30 mouse cellular contexts compared by ENCODE assay signal in the genomic region with DNA sequence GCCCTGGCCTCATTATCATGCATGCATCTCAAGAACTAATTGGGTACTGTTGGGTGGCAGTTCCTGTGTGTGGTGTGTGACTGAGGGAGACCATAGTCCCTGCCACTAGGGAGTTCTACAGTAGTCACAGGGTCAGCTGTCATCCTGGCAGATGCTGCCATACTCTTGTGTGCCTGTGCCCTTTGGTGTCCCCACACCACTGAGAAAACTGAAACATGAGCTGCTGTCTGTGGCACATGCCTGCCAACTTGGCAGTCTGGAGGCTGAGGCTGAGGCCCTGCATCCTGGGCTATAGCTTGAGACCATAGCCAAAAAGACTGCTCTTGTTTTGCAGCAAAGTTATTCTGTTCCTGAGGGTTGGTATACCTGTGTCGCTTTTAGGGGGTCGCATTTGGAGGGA. TPM values are rescaled to one million over a fixed set of nuclear protein-coding genes. Genes with fewer than 3 reads are reported as not detected.
DNase-seq lines count a peak whose midpoint lies in the region; ATAC-seq and TF ChIP-seq lines count a peak whose summit lies in the region.
"Had no signal": no experiment of that assay in that cellular context is flagged by ENCODE, and none has a peak within 500 bp of the region (broad histone marks: within the 10 kb centered on the region; RNA-seq: fewer than 3 reads in every experiment).

No protein-coding gene starts in this region.

- 95% methylated on average over 2 of the region's 2 CpGs for WGBS in hindbrain, embryonic 13.5 days

- no peaks in the 10 kb centered on the region for H3K9me3 ChIP-seq in hindbrain, embryonic 13.5 days

- H3K9ac ChIP-seq in hindbrain, embryonic 13.5 days, result no peak overlapping the region
- H3K9ac ChIP-seq: embryonic facial prominence, embryonic 12.5 days; embryonic facial prominence, embryonic 15.5 days; forebrain, postnatal 0 days; heart, embryonic 12.5 days; heart, embryonic 15.5 days; hindbrain, embryonic 14.5 days had no signal

- no peaks in the 10 kb centered on the region for H3K27me3 ChIP-seq in hindbrain, embryonic 13.5 days
- H3K27me3 ChIP-seq: CH12.LX; embryonic facial prominence, embryonic 12.5 days; embryonic facial prominence, embryonic 15.5 days; heart, embryonic 12.5 days; heart, embryonic 15.5 days; Patski had no signal

- no peak overlapping the region for H3K4me2 ChIP-seq in hindbrain, embryonic 13.5 days
- H3K4me2 ChIP-seq: embryonic facial prominence, embryonic 12.5 days; embryonic facial prominence, embryonic 15.5 days; heart, embryonic 12.5 days; heart, embryonic 15.5 days; hindbrain, embryonic 14.5 days had no signal

- no peak for ATAC-seq in hindbrain, embryonic 13.5 days (ENCODE audit: low FRiP score)
- ATAC-seq: forebrain, embryonic 14.5 days; forebrain, postnatal 0 days; hindbrain, postnatal 0 days; inflammation-experienced regulatory T-cells, adult 6 months; intestine, embryonic 16.5 days; Patski had no signal

- intact Hi-C loops in gastrocnemius, adult 2 months (cut with DNase I), result no loop called here
- intact Hi-C loops in left cerebral cortex, adult 2 months (cut with DNase I), result no loop called here

- no peaks in the 10 kb centered on the region for H3K4me1 ChIP-seq in hindbrain, embryonic 13.5 days (replicated peaks)
- H3K4me1 ChIP-seq: embryonic facial prominence, embryonic 12.5 days; embryonic facial prominence, embryonic 15.5 days; heart, embryonic 12.5 days; heart, embryonic 15.5 days; hindbrain, embryonic 10.5 days had no signal

- no peak; the same call in 1 of the 2 replicates for TF ChIP-seq CTCF in gastrocnemius, adult 2 months (IDR thresholded peaks at IDR 0.05)
- TF ChIP-seq CTCF in left cerebral cortex, adult 2 months (IDR thresholded peaks at IDR 0.05), result no peak

- H3K4me3 ChIP-seq in gastrocnemius, adult 2 months, result no peak overlapping the region
- no peak overlapping the region for H3K4me3 ChIP-seq in hindbrain, embryonic 13.5 days
- no peak overlapping the region for H3K4me3 ChIP-seq in left cerebral cortex, adult 2 months
- H3K4me3 ChIP-seq: embryonic facial prominence, embryonic 12.5 days; embryonic facial prominence, embryonic 15.5 days; heart, embryonic 12.5 days; heart, embryonic 15.5 days; hindbrain, embryonic 10.5 days had no signal

- H3K36me3 ChIP-seq in hindbrain, embryonic 13.5 days, result peaks cover 96% of the 10 kb centered on the region

- peak; percentile 88 for DNase-seq in gastrocnemius, adult 2 months
- DNase-seq in gastrocnemius, postnatal 10 days, result no peak
- peak; percentile 59 to 80 for DNase-seq in gastrocnemius, adult 8-10 months (ENCODE audit: low spot score in 2 of 2)
- peak; percentile 74 for DNase-seq in gastrocnemius, postnatal 25 days
- no peak for DNase-seq in left cerebral cortex, adult 2 months (ENCODE audit: extremely low spot score in 1 of 2, low spot score in 2 of 2)
- DNase-seq: adrenal gland, adult 2 months; adrenal gland, postnatal 14 days; B cell, adult 2 months; cerebellum, adult 11 months; cerebellum, adult 2 months; cerebellum, adult 9-11 months; cerebellum, postnatal 25 days; forebrain, postnatal 0 days; heart, postnatal 10 days; heart, postnatal 36 days; kidney, adult 18-20 months had no signal

- peak overlapping the region; percentile 84 for H3K27ac ChIP-seq in gastrocnemius, adult 2 months
- H3K27ac ChIP-seq in hindbrain, embryonic 13.5 days, result no peak overlapping the region
- no peak overlapping the region for H3K27ac ChIP-seq in left cerebral cortex, adult 2 months
- H3K27ac ChIP-seq: embryonic facial prominence, embryonic 12.5 days; embryonic facial prominence, embryonic 15.5 days; heart, embryonic 15.5 days; hindbrain, embryonic 10.5 days; hindbrain, embryonic 14.5 days; hindbrain, postnatal 0 days had no signal

RNA-seq across cellular contexts. Expression of a gene that starts 9.0 kb away (rescaled TPM):
- total RNA-seq in gastrocnemius, adult 2 months (2021), result 10 to 100 TPM; 39.6 to 44.3 TPM
- 10 to 100 TPM; 43.3 to 56.1 TPM for total RNA-seq in gastrocnemius, postnatal 10 days (2021)
- total RNA-seq in gastrocnemius, adult 8-10 months (2022), result 10 to 100 TPM; 36.6 to 45.2 (median 38.1) TPM
- total RNA-seq in gastrocnemius, postnatal 25 days (2021), result 10 to 100 TPM; 35.3 to 36.0 TPM
- 57.5 and 63.2 TPM in 2 replicates for polyA plus RNA-seq in hindbrain, embryonic 13.5 days (2015; fragmentation: Nextera tagmentation; extraction: Ambion mirVana)
- 10 to 100 TPM; 47.2 to 50.9 TPM for total RNA-seq in left cerebral cortex, adult 2 months (2021)

RNA-seq across cellular contexts. Expression of a gene that starts 22.3 kb away (rescaled TPM):
- 1 to 10 TPM in 1 of 2 experiments, under 1 TPM in 1; 0.79 to 1.4 TPM for total RNA-seq in gastrocnemius, adult 2 months (2021)
- total RNA-seq in gastrocnemius, postnatal 10 days (2021), result 1 to 10 TPM in 1 of 2 experiments, under 1 TPM in 1; 0.40 to 3.3 TPM
- total RNA-seq in gastrocnemius, adult 8-10 months (2022), result under 1 TPM; 0.27 to 0.63 (median 0.40) TPM
- total RNA-seq in gastrocnemius, postnatal 25 days (2021), result under 1 TPM; 0.29 to 0.38 TPM
- 6.9 and 8.2 TPM in 2 replicates for polyA plus RNA-seq in hindbrain, embryonic 13.5 days (2015; fragmentation: Nextera tagmentation; extraction: Ambion mirVana)
- 1 to 10 TPM; 3.1 to 4.0 TPM for total RNA-seq in left cerebral cortex, adult 2 months (2021)

RNA-seq across cellular contexts. Expression of a gene that starts 27.8 kb away (rescaled TPM):
- 10 to 100 TPM; 19.3 to 28.6 TPM for total RNA-seq in gastrocnemius, adult 2 months (2021)
- 10 to 100 TPM; 49.3 to 54.5 TPM for total RNA-seq in gastrocnemius, postnatal 10 days (2021)
- total RNA-seq in gastrocnemius, adult 8-10 months (2022), result 10 to 100 TPM; 19.3 to 22.8 (median 21.2) TPM
- total RNA-seq in gastrocnemius, postnatal 25 days (2021), result 10 to 100 TPM; 26.3 to 26.9 TPM
- polyA plus RNA-seq in hindbrain, embryonic 13.5 days (2015; fragmentation: Nextera tagmentation; extraction: Ambion mirVana), result 197 and 204 TPM in 2 replicates
- total RNA-seq in left cerebral cortex, adult 2 months (2021), result 10 to 100 TPM; 29.1 to 33.0 TPM

RNA-seq across cellular contexts. Expression of a gene that starts 51.1 kb away (rescaled TPM):
- 100 to 1,000 TPM in 1 of 2 experiments, 10 to 100 TPM in 1; 57.2 to 116 TPM for total RNA-seq in gastrocnemius, adult 2 months (2021)
- total RNA-seq in gastrocnemius, postnatal 10 days (2021), result 10 to 100 TPM; 39.7 to 41.1 TPM
- 10 to 100 TPM; 70.7 to 88.1 (median 80.5) TPM for total RNA-seq in gastrocnemius, adult 8-10 months (2022)
- total RNA-seq in gastrocnemius, postnatal 25 days (2021), result 10 to 100 TPM; 62.6 to 62.9 TPM
- polyA plus RNA-seq in hindbrain, embryonic 13.5 days (2015; fragmentation: Nextera tagmentation; extraction: Ambion mirVana), result 78.5 and 81.9 TPM in 2 replicates
- 100 to 1,000 TPM; 108 to 109 TPM for total RNA-seq in left cerebral cortex, adult 2 months (2021)
- polyA plus RNA-seq: G1E had no signal

RNA-seq across cellular contexts. Expression of a gene that starts 51.8 kb away (rescaled TPM):
- not detected for total RNA-seq in gastrocnemius, adult 2 months (2021)
- under 1 TPM; 0.38 to 0.45 TPM for total RNA-seq in gastrocnemius, postnatal 10 days (2021)
- under 1 TPM in 3 of 4 experiments, not detected in 1; 0.10 to 0.21 (median 0.20) TPM for total RNA-seq in gastrocnemius, adult 8-10 months (2022)
- under 1 TPM in 1 of 2 experiments, not detected in 1; 0.29 TPM for total RNA-seq in gastrocnemius, postnatal 25 days (2021)
- 18.0 and 18.9 TPM in 2 replicates for polyA plus RNA-seq in hindbrain, embryonic 13.5 days (2015; fragmentation: Nextera tagmentation; extraction: Ambion mirVana)
- total RNA-seq in left cerebral cortex, adult 2 months (2021), result 100 to 1,000 TPM; 313 to 351 TPM

Comparison
In these comparisons a context has a peak if more than half of its experiments do, and no peak if none do; other contexts are left out.
1. DNase-seq: peak in gastrocnemius, adult 2 months (single experiment), gastrocnemius, adult 8-10 months (2 of 2) and gastrocnemius, postnatal 25 days (single experiment); none in gastrocnemius, postnatal 10 days (single experiment) and left cerebral cortex, adult 2 months (0 of 2).